Mouse (Mus musculus) right cerebral cortex, postnatal 25 days (tissue): Measurements from ENCODE around the gene Tinagl1.

Source experiments
- DNase-seq: peaks from one replicate; pipeline ENCODE4 v3.0.0; 2022

The Tinagl1 gene

GRCm38 (mm10) chr4:130176156-130176720 lies 1.3 kb upstream of the Tinagl1 start:
- DNase-seq, result no peak

GRCm38 (mm10) chr4:130174335-130175031 lies 439 bp downstream of the Tinagl1 start:
- DNase-seq, result no peak

GRCm38 (mm10) chr4:130173911-130174311 lies 1.0 kb downstream of the Tinagl1 start:
- no peak for DNase-seq

GRCm38 (mm10) chr4:130173060-130173822 lies 1.7 kb downstream of the Tinagl1 start:
- DNase-seq, result no peak

GRCm38 (mm10) chr4:130171951-130172765 lies 2.8 kb downstream of the Tinagl1 start:
- no peak for DNase-seq

- no peak for DNase-seq
These were observed 4.6 kb downstream of the Tinagl1 start for GRCm38 (mm10) chr4:130170362-130170761.

GRCm38 (mm10) chr4:130169411-130169971 lies 5.4 kb downstream of the Tinagl1 start:
- no peak for DNase-seq

GRCm38 (mm10) chr4:130168280-130169183 lies 6.4 kb downstream of the Tinagl1 start:
- DNase-seq, result no peak

GRCm38 (mm10) chr4:130167814-130168213 lies 7.1 kb downstream of the Tinagl1 start:
- no peak for DNase-seq

GRCm38 (mm10) chr4:130167321-130167720 lies 7.6 kb downstream of the Tinagl1 start:
- no peak for DNase-seq

GRCm38 (mm10) chr4:130166592-130166991 lies 8.3 kb downstream of the Tinagl1 start:
- no peak for DNase-seq

- no peak for DNase-seq
These were observed 8.9 kb downstream of the Tinagl1 start for GRCm38 (mm10) chr4:130166061-130166460.

GRCm38 (mm10) chr4:130164121-130164520 lies 10.8 kb downstream of the Tinagl1 start:
- DNase-seq, result no peak

GRCm38 (mm10) chr4:130163391-130163861 lies 11.5 kb downstream of the Tinagl1 start:
- DNase-seq, result no peak

- DNase-seq, result no peak
These were observed 13.6 kb downstream of the Tinagl1 start for GRCm38 (mm10) chr4:130161349-130161748.

- no peak for DNase-seq
These were observed 18.0 kb downstream of the Tinagl1 start for GRCm38 (mm10) chr4:130156812-130157371.

- DNase-seq, result no peak
These were observed 20.7 kb downstream of the Tinagl1 start for GRCm38 (mm10) chr4:130154250-130154649.

- DNase-seq, result no peak
These were observed 26.5 kb downstream of the Tinagl1 start for GRCm38 (mm10) chr4:130148405-130148804.

GRCm38 (mm10) chr4:130141786-130142185 lies 33.1 kb downstream of the Tinagl1 start:
- DNase-seq, result no peak

GRCm38 (mm10) chr4:130140992-130141402 lies 33.9 kb downstream of the Tinagl1 start:
- peak; percentile 70 for DNase-seq

- DNase-seq, result no peak
These were observed 35.8 kb downstream of the Tinagl1 start, which contains the start of gene Hcrtr1 for GRCm38 (mm10) chr4:130139214-130139492. Gene Hcrtr1, minus strand, starts transcription at chr4:130139359.
